Mouse (Mus musculus) CH12.LX (cell line): ENCODE measurements at regions not wholly inside any gene's neighbourhood (a gene's known extent, or its start where the extent isn't known, plus 50 kb on each side); places are given as distances from the start of the nearest gene placed in this dataset.

Source experiments
- DNase-seq: peaks from one replicate; pipeline ENCODE4 v3.0.0-alpha.2; 2013; ENCODE audit errors: extremely low read depth
- H3K27ac ChIP-seq: 2 replicates; pipeline ENCODE4 v1.5.1; 2012; ENCODE audit warnings: low read depth, mild to moderate bottlenecking, control low read depth, moderate library complexity; ENCODE audit not compliant: insufficient read depth
- H3K27me3 ChIP-seq: replicated peaks from 2 replicates; pipeline ENCODE3; 2012; ENCODE audit warnings: inconsistent platforms
- H3K36me3 ChIP-seq, 2 experiments: replicated peaks in 1 of 2; 2 replicates each; pipeline versions ENCODE3 to v1.6.1; 2012; ENCODE audit warnings: inconsistent platforms in 1 of 2, low read length in 1 of 2, mild to moderate bottlenecking in 1 of 2, mixed read lengths in 1 of 2, moderate library complexity in 1 of 2; ENCODE audit not compliant: control insufficient read depth in 1 of 2, insufficient read depth in 1 of 2
- H3K4me1 ChIP-seq, 2 experiments: 2 replicates each; pipeline ENCODE4 v1.6.1; 2012; ENCODE audit warnings: inconsistent platforms in 1 of 2, moderate library complexity in 1 of 2; ENCODE audit not compliant: insufficient read depth in 2 of 2, control insufficient read depth in 1 of 2
- H3K4me2 ChIP-seq: 2 replicates; pipeline ENCODE4 v1.6.1; 2012; ENCODE audit warnings: low read depth, mild to moderate bottlenecking, control low read depth; ENCODE audit not compliant: poor library complexity, insufficient read depth, severe bottlenecking
- H3K4me3 ChIP-seq, 3 experiments: fragments of 150-350 bp in 1 of 3; sonication (generic) in 1 of 3; replicated peaks in 1 of 3; 2 replicates each; pipeline versions ENCODE3 to v1.5.1; 2011 to 2012; ENCODE audit warnings: low read depth in 2 of 3, low read length in 2 of 3, mild to moderate bottlenecking in 2 of 3, moderate library complexity in 2 of 3, control low read depth in 1 of 3, improper control_type of control experiment in 1 of 3, inconsistent platforms in 1 of 3, mixed read lengths in 1 of 3; ENCODE audit not compliant: poor library complexity in 1 of 3
- H3K79me2 ChIP-seq: replicated peaks from 2 replicates; pipeline ENCODE4 v1.6.1; 2012; ENCODE audit warnings: mild to moderate bottlenecking, moderate library complexity; ENCODE audit not compliant: control insufficient read depth, poor library complexity, insufficient read depth, severe bottlenecking; ENCODE audit errors: extremely low read depth
- H3K9ac ChIP-seq: 2 replicates; pipeline ENCODE4 v1.6.1; 2012; ENCODE audit warnings: low read depth, mild to moderate bottlenecking, control low read depth, moderate library complexity; ENCODE audit not compliant: insufficient read depth
- H3K9me3 ChIP-seq: replicated peaks from 2 replicates; pipeline ENCODE3; 2012; ENCODE audit warnings: low read length, inconsistent platforms, mixed read lengths
- BHLHE40 ChIP-seq: IDR thresholded peaks from 2 replicates; pipeline ENCODE4 v1.6.1; 2011; ENCODE audit warnings: mild to moderate bottlenecking, low read depth, low read length, improper control_type of control experiment
- CHD2 ChIP-seq: IDR thresholded peaks from 2 replicates; pipeline ENCODE4 v1.6.1; 2011; ENCODE audit warnings: low read length, improper control_type of control experiment
- E2F4 ChIP-seq: IDR thresholded peaks from 2 replicates; pipeline ENCODE4 v1.6.1; 2011; ENCODE audit warnings: low read depth, low read length, improper control_type of control experiment; ENCODE audit not compliant: insufficient replicate concordance
- IRF4 ChIP-seq: IDR thresholded peaks from 2 replicates; pipeline ENCODE4 v1.6.1; 2014; ENCODE audit warnings: low read depth, mild to moderate bottlenecking, inconsistent platforms, low read length, improper control_type of control experiment
- JUND ChIP-seq: conservative IDR thresholded peaks from 2 replicates; pipeline ENCODE4 v1.6.1; 2011; ENCODE audit warnings: low read depth, low read length, improper control_type of control experiment
- MAFK ChIP-seq: IDR thresholded peaks from 2 replicates; pipeline ENCODE4 v1.6.1; 2011; ENCODE audit warnings: low read length, improper control_type of control experiment; ENCODE audit not compliant: insufficient replicate concordance
- MEF2A ChIP-seq: IDR thresholded peaks from 2 replicates; pipeline ENCODE4 v1.6.1; 2014; ENCODE audit warnings: low read depth, mild to moderate bottlenecking, inconsistent platforms, low read length, improper control_type of control experiment, borderline replicate concordance
- MYC ChIP-seq: IDR thresholded peaks from 2 replicates; pipeline ENCODE4 v1.6.1; 2011; ENCODE audit warnings: low read depth, mild to moderate bottlenecking, improper control_type of control experiment, low read length
- PAX5 ChIP-seq: IDR thresholded peaks from 2 replicates; pipeline ENCODE4 v1.6.1; 2012; ENCODE audit warnings: low read length, inconsistent platforms, mixed read lengths
- POLR2A ChIP-seq: IDR thresholded peaks from 2 replicates; pipeline ENCODE4 v1.6.1; 2011; ENCODE audit warnings: low read depth, mild to moderate bottlenecking, improper control_type of control experiment, low read length
- RCOR1 ChIP-seq: conservative IDR thresholded peaks from 2 replicates; pipeline ENCODE4 v1.6.1; 2012; ENCODE audit warnings: low read depth, mild to moderate bottlenecking, inconsistent platforms, low read length, improper control_type of control experiment
- SMC3 ChIP-seq: IDR thresholded peaks from 2 replicates; pipeline ENCODE4 v1.6.1; 2011; ENCODE audit warnings: low read depth, low read length, improper control_type of control experiment
- TCF12 ChIP-seq: IDR thresholded peaks from 2 replicates; pipeline ENCODE4 v1.6.1; 2014; ENCODE audit warnings: low read depth, mild to moderate bottlenecking, inconsistent platforms, low read length, improper control_type of control experiment
- UBTF ChIP-seq: IDR thresholded peaks from 2 replicates; pipeline ENCODE4 v1.6.1; 2012; ENCODE audit warnings: low read depth, mild to moderate bottlenecking, inconsistent platforms, low read length, improper control_type of control experiment, moderate library complexity
- ZC3H11A ChIP-seq: IDR thresholded peaks from 2 replicates; pipeline ENCODE4 v1.6.1; 2012; ENCODE audit warnings: low read depth, mild to moderate bottlenecking, inconsistent platforms, low read length, improper control_type of control experiment
- dilution Hi-C: fragments of 300-500 bp; cut with MboI; formaldehyde crosslinking; loops from 2 replicates; pipeline ENCODE4 v1.14.3; 2020; ENCODE audit warnings: low sequenced_read_pairs; ENCODE audit not compliant: extremely low pct_unique_long_range_greater_than_20kb, extremely low pct_ligation_motif_present
- in situ Hi-C: fragments of 300-500 bp; cut with MboI; formaldehyde crosslinking; loops from 3 replicates; pipeline ENCODE4 v1.14.3; 2019; ENCODE audit warnings: low sequenced_read_pairs, low pct_ligation_motif_present, low pct_unique_long_range_greater_than_20kb, mixed read lengths

- Histone ChIP-seq H3K4me2 (no peak overlapping the region), H3K4me3 (no peak overlapping the region), H3K27ac (no peak overlapping the region), H3K36me3 (no peaks in the 10 kb centered on the region), H3K79me2 (no peaks in the 10 kb centered on the region), H3K27me3 (no peaks in the 10 kb centered on the region)
- in situ Hi-C loops = no loop called here
- dilution Hi-C loops = no loop called here
- TF ChIP-seq MAFK = no peak
- no peak for TF ChIP-seq CHD2
- TF ChIP-seq UBTF = no peak
- no peak for TF ChIP-seq TCF12
- no peak for TF ChIP-seq BHLHE40
- TF ChIP-seq, all 38 proteins: peak for 0
- no peak overlapping the region for H3K9ac ChIP-seq
- H3K4me1 ChIP-seq = peaks cover 0 to 10% of the 10 kb centered on the region in 2 experiments; a peak in 2 of 4 replicates
- DNase-seq = no peak
- H3K9me3 ChIP-seq = no peaks in the 10 kb centered on the region
These were observed 2292.7 kb upstream of the Gm7489 start for GRCm38 (mm10) chr15:51592069-51592435.

- Histone ChIP-seq H3K4me3 (no peak overlapping the region), H3K4me1 (peaks cover 0 to 10% of the 10 kb centered on the region in 2 experiments; a peak in 2 of 4 replicates), H3K4me2 (peak overlapping the region; percentile 11), H3K27ac (no peak overlapping the region), H3K36me3 (no peaks in the 10 kb centered on the region), H3K79me2 (no peaks in the 10 kb centered on the region), H3K27me3 (no peaks in the 10 kb centered on the region), H3K9ac (no peak overlapping the region), H3K9me3 (no peaks in the 10 kb centered on the region)
- peak; percentile 11 for DNase-seq
- dilution Hi-C loops = no loop called here
- in situ Hi-C loops = no loop called here
- TF ChIP-seq BHLHE40 (no peak), MEF2A (no peak), E2F4 (no peak), MYC (no peak), RCOR1 (no peak), IRF4 (no peak), ZC3H11A (no peak), POLR2A (no peak), SMC3 (no peak), JUND (no peak), PAX5 (no peak)
These were observed 2291.9 kb upstream of the Gm7489 start for GRCm38 (mm10) chr15:51592511-51593498.
